Mouse (Mus musculus) liver, embryonic 15.5 days (tissue): ENCODE measurements around the gene Cdh26. TPM values are rescaled to one million over a fixed set of nuclear protein-coding genes. Genes with fewer than 3 reads are reported as not detected.

Experiments
- ATAC-seq: fragments of 200-750 bp; cut with Nextera tagmentation; 2 replicates; pipeline ENCODE4 v1.8.0; 2017; ENCODE audit warnings: moderate number of reproducible peaks, mild to moderate bottlenecking, moderate library complexity; ENCODE audit not compliant: insufficient read depth
- H3K27ac ChIP-seq: fragments of 300-500 bp; sonication (generic); replicated peaks from 2 replicates; pipeline ENCODE4 v1.5.1; 2015; ENCODE audit warnings: mild to moderate bottlenecking, inconsistent platforms
- H3K27me3 ChIP-seq: fragments of 300-500 bp; sonication (generic); 2 replicates; pipeline ENCODE4 v1.6.1; 2015; ENCODE audit warnings: mild to moderate bottlenecking, inconsistent platforms
- H3K36me3 ChIP-seq: fragments of 300-500 bp; sonication (generic); replicated peaks from 2 replicates; pipeline ENCODE4 v1.6.1; 2015; ENCODE audit warnings: moderate library complexity, mild to moderate bottlenecking, inconsistent platforms
- H3K4me1 ChIP-seq: fragments of 300-500 bp; sonication (generic); replicated peaks from 2 replicates; pipeline ENCODE4 v1.6.1; 2015; ENCODE audit warnings: inconsistent platforms
- H3K4me2 ChIP-seq: fragments of 300-500 bp; sonication (generic); 2 replicates; pipeline ENCODE4 v1.6.1; 2015; ENCODE audit warnings: moderate library complexity, mild to moderate bottlenecking, inconsistent platforms
- H3K4me3 ChIP-seq: fragments of 300-500 bp; sonication (generic); replicated peaks from 2 replicates; pipeline ENCODE4 v1.5.1; 2015; ENCODE audit warnings: mild to moderate bottlenecking, inconsistent platforms
- H3K9ac ChIP-seq: fragments of 300-500 bp; sonication (generic); 2 replicates; pipeline ENCODE4 v1.6.1; 2015; ENCODE audit warnings: moderate library complexity, mild to moderate bottlenecking, inconsistent platforms
- H3K9me3 ChIP-seq: fragments of 300-500 bp; sonication (generic); replicated peaks from 2 replicates; pipeline ENCODE4 v1.6.1; 2016; ENCODE audit warnings: inconsistent platforms
- WGBS: fragments of 180-500 bp; shearing (Covaris S2); methylation state at CpG from one replicate; pipeline ENCODE4 v1.1.7; 2015; ENCODE audit warnings: mixed read lengths; ENCODE audit not compliant: insufficient replicate concordance; 5-methylcytosine and 5-hydroxymethylcytosine counted together
- polyA plus RNA-seq: library from polyadenylated mRNA; unstranded; fragments of >200 nt; fragmentation: Nextera tagmentation; extraction: Ambion mirVana; gene quantifications from 2 replicates; pipeline ENCODE4 v1.2.1, GENCODE M21; 2015

Gene Cdh26
- polyA plus RNA-seq, 1 experiment from 2014 or later = 0.16 TPM

DNA sequence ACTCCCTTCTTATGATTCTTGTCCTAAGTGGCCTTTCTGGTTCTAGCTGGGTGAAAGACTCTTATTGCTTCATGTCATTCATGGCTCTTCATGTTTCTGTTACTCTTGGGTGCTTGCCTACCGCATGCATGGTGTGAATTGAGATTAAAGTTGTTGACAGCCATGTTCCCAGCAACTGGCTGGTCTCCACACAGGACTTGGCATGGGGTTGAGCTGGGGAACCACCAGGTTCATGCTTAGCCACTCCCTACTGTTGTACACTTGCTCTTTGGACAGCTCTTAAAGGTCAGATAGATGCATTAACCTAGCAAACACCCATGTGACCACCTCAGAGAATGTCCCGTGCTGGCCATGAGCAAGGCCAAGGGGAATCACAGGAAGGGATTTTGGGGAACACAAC is 50.6 kb downstream of the Cdh26 start:
- Histone ChIP-seq H3K36me3 (no peaks in the 10 kb centered on the region), H3K4me1 (no peaks in the 10 kb centered on the region), H3K27ac (no peak overlapping the region), H3K4me2 (no peak overlapping the region), H3K9me3 (no peaks in the 10 kb centered on the region), H3K4me3 (no peak overlapping the region), H3K9ac (no peak overlapping the region), H3K27me3 (no peaks in the 10 kb centered on the region)
- ATAC-seq = peak; percentile 61
- 43% methylated on average over 2 of the region's 2 CpGs for whole genome bisulfite sequencing

DNA sequence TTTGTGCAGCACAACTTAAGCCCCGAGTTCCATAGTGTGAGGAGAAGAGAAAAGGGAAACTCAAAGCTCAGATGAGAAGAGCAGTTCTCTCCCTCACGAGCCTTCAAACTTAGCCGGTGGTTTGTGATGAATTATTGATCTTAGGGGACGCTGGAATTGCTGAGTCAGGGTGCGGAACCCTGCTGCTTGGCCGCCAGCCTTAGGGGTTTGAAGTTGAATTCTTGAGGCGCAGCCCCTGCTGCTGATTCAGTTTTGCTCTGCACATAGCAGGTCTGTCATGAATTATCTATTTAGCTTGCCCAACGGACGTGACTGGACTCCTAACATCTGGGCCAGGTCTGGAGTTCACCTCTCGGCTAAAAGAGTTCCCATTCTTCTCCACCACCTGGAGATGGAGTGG is 53.1 kb downstream of the Cdh26 start:
- 39% methylated on average over 10 of the region's 10 CpGs for WGBS
- no peak overlapping the region for H3K9ac ChIP-seq
- no peak overlapping the region for H3K4me2 ChIP-seq
- no peaks in the 10 kb centered on the region for H3K27me3 ChIP-seq
- no peak for ATAC-seq
- no peaks in the 10 kb centered on the region for H3K4me1 ChIP-seq
- no peaks in the 10 kb centered on the region for H3K9me3 ChIP-seq
- H3K27ac ChIP-seq = no peak overlapping the region
- H3K4me3 ChIP-seq = no peak overlapping the region
- H3K36me3 ChIP-seq = no peaks in the 10 kb centered on the region

- Histone ChIP-seq H3K36me3 (no peaks in the 10 kb centered on the region), H3K27ac (no peak overlapping the region), H3K4me2 (no peak overlapping the region), H3K27me3 (no peaks in the 10 kb centered on the region), H3K9ac (no peak overlapping the region), H3K4me1 (no peaks in the 10 kb centered on the region), H3K9me3 (no peaks in the 10 kb centered on the region), H3K4me3 (no peak overlapping the region)
- 70% methylated on average over 4 of the region's 4 CpGs for WGBS
- no peak for ATAC-seq
Observed at GRCm38 (mm10) chr2:178488276-178488675, 57.9 kb downstream of the Cdh26 start.

DNA sequence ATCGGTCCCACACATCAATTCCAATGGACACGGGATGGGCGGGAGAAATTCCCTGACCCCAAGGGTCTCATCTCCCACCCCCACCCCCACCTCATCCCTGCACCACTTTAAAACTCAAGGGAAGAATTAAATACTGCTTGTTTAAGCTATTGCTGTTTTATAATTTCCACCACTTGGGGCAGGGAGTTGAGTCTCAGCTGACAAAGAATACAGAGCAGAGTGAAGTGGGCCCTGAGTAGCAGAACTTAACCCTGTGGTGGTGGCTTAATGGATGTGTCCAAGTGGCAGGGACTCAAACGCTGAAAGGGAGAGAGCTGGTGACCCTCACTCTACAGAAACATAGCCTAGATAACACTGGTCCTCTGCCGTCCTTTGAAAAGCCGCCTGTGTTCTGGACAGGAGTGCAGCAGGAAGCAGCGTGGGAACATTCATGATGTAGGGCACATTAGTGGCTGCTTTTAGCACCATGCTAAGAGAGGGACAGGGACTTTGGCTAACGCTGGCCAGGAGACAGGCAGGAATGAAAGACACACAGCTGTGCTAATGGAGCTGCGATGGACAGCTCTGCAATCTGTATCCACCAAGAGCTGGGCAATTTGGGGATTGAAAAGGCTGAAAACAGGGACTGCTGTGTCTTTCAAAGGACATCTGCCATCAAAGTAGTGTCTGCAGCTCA is 60.1 kb downstream of the Cdh26 start:
- Histone ChIP-seq H3K4me2 (no peak overlapping the region), H3K4me3 (no peak overlapping the region), H3K36me3 (no peaks in the 10 kb centered on the region), H3K27ac (no peak overlapping the region), H3K4me1 (no peaks in the 10 kb centered on the region; the same call in 1 of the 2 replicates), H3K9ac (no peak overlapping the region), H3K27me3 (no peaks in the 10 kb centered on the region), H3K9me3 (no peaks in the 10 kb centered on the region)
- 53% methylated on average over 9 of the region's 9 CpGs for WGBS
- no peak for ATAC-seq

DNA sequence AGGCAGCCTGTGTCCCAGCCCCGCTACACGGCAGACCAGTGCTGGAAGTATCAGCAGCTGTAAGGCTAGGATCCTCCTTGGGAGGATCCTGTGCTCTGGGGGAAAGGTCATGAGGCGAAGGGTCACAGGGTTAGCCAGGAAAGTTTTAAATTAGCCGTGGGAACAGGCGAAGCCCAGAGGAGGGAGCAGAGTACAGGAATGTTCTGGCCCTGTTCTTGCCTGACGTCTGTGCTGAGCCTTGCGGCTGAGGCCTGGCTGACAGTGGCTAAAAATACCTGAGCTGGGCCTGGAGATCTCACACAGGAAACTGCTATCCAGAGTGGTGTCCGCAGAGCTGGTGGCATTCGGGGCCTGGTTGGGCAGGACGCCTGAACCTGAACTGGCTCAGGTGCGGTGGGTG is 63.7 kb downstream of the Cdh26 start:
- 65% methylated on average over 11 of the region's 11 CpGs for WGBS

DNA sequence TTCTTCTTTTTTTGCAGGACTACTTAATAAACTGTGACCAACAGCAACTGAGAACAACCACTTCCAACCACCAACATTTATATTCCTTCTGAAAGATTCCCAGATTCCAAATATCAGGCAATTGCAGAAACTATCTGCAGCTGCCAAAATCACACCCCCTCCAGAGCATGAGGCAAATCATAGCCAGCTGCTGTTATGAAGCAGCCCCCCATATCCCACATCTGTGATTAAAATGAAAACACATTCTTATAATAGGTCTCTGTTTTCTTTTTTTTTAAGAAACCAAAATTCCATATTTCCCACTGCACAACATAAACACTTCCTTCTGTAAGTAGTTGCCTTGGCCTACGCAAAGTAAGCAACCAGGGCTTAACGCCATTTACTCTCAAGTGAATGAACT is 65.5 kb downstream of the Cdh26 start:
- 62% methylated on average over 2 of the region's 2 CpGs for WGBS
- Histone ChIP-seq H3K9ac (no peak overlapping the region), H3K9me3 (no peaks in the 10 kb centered on the region), H3K4me2 (no peak overlapping the region), H3K4me3 (no peak overlapping the region), H3K27ac (no peak overlapping the region), H3K27me3 (no peaks in the 10 kb centered on the region), H3K4me1 (no peaks in the 10 kb centered on the region; the same call in 1 of the 2 replicates), H3K36me3 (no peaks in the 10 kb centered on the region)
- no peak for ATAC-seq

More for the DNA sequence above, 63.7 kb downstream of the Cdh26 start:
- H3K9ac ChIP-seq = no peak overlapping the region
- no peaks in the 10 kb centered on the region for H3K27me3 ChIP-seq
- no peaks in the 10 kb centered on the region for H3K9me3 ChIP-seq
- no peak overlapping the region for H3K4me2 ChIP-seq
- no peaks in the 10 kb centered on the region; the same call in 1 of the 2 replicates for H3K4me1 ChIP-seq
- H3K4me3 ChIP-seq = no peak overlapping the region
- H3K36me3 ChIP-seq = no peaks in the 10 kb centered on the region
- no peak for ATAC-seq
- H3K27ac ChIP-seq = no peak overlapping the region

- Histone ChIP-seq H3K9ac (no peak overlapping the region), H3K27ac (no peak overlapping the region), H3K36me3 (no peaks in the 10 kb centered on the region), H3K27me3 (no peaks in the 10 kb centered on the region), H3K9me3 (no peaks in the 10 kb centered on the region), H3K4me3 (no peak overlapping the region), H3K4me1 (no peaks in the 10 kb centered on the region; the same call in 1 of the 2 replicates), H3K4me2 (no peak overlapping the region)
- ATAC-seq = no peak
- 14% methylated on average over 1 of the region's 1 CpGs for WGBS
Observed at GRCm38 (mm10) chr2:178497900-178498299, 67.6 kb downstream of the Cdh26 start.

DNA sequence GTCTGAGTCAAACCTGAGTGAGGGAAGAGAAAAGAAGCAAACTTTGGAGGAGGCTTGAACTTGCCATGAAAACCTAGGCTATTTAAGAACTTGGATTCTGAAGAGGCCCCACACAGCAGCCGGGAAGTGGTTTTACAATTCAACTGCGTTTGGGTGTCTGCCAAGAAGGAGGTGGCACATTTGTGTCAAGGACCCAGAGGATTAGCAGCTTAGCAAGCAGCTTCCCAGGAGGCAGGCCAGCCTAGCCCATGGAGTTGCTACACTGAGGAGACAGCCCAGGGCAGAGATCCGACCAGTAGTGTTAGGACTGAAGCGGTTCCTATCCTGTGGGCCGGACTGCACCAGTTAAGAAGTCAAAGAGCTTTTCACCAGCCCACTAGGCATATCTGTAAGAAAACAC is 68.1 kb downstream of the Cdh26 start:
- H3K9me3 ChIP-seq = no peaks in the 10 kb centered on the region
- no peaks in the 10 kb centered on the region for H3K36me3 ChIP-seq
- WGBS = 41% methylated on average over 5 of the region's 5 CpGs
- H3K4me3 ChIP-seq = no peak overlapping the region
- no peak overlapping the region for H3K9ac ChIP-seq
- H3K27me3 ChIP-seq = no peaks in the 10 kb centered on the region
- H3K4me1 ChIP-seq = no peaks in the 10 kb centered on the region; the same call in 1 of the 2 replicates
- H3K4me2 ChIP-seq = no peak overlapping the region
- ATAC-seq = no peak
- no peak overlapping the region for H3K27ac ChIP-seq

- WGBS = 75% methylated on average over 10 of the region's 10 CpGs
Observed at GRCm38 (mm10) chr2:178502469-178502868, 72.1 kb downstream of the Cdh26 start.

GRCm38 (mm10) chr2:178506056-178506455 is 75.7 kb downstream of the Cdh26 start:
- 0 out of 2 replicates have a peak overlapping the region, but pooled peaks have one; percentile 24 for H3K27ac ChIP-seq
- peak; percentile 71 for ATAC-seq
- H3K27me3 ChIP-seq = no peaks in the 10 kb centered on the region
- no peak overlapping the region for H3K9ac ChIP-seq
- no peaks in the 10 kb centered on the region for H3K9me3 ChIP-seq
- H3K36me3 ChIP-seq = no peaks in the 10 kb centered on the region
- H3K4me3 ChIP-seq = no peak overlapping the region
- 10% methylated on average over 12 of the region's 12 CpGs for WGBS
- peaks cover 14% of the 10 kb centered on the region for H3K4me1 ChIP-seq
- H3K4me2 ChIP-seq = no peak overlapping the region

More at GRCm38 (mm10) chr2:178502469-178502868, 72.1 kb downstream of the Cdh26 start:
- Histone ChIP-seq H3K9ac (no peak overlapping the region), H3K36me3 (no peaks in the 10 kb centered on the region), H3K27me3 (no peaks in the 10 kb centered on the region), H3K27ac (no peak overlapping the region), H3K9me3 (no peaks in the 10 kb centered on the region), H3K4me3 (no peak overlapping the region), H3K4me2 (no peak overlapping the region), H3K4me1 (peaks cover 10% of the 10 kb centered on the region)
- ATAC-seq = no peak

- H3K27me3 ChIP-seq = no peaks in the 10 kb centered on the region
- 38% methylated on average over 6 of the region's 6 CpGs for WGBS
Observed at GRCm38 (mm10) chr2:178507379-178508014, 77.2 kb downstream of the Cdh26 start.

More at GRCm38 (mm10) chr2:178507379-178508014, 77.2 kb downstream of the Cdh26 start:
- H3K9me3 ChIP-seq = no peaks in the 10 kb centered on the region
- ATAC-seq = no peak
- no peak overlapping the region for H3K9ac ChIP-seq
- no peak overlapping the region for H3K27ac ChIP-seq
- H3K36me3 ChIP-seq = no peaks in the 10 kb centered on the region
- H3K4me1 ChIP-seq = peaks cover 14% of the 10 kb centered on the region
- H3K4me3 ChIP-seq = no peak overlapping the region
- no peak overlapping the region for H3K4me2 ChIP-seq
